Mouse (Mus musculus) olfactory bulb, adult 2 months (tissue): ENCODE measurements around the gene Usp18.

Experiments used
- CTCF ChIP-seq: fragments of 200-500 bp; IDR thresholded peaks from 2 replicates; pipeline ENCODE4 v1.5.1; 2012; ENCODE audit warnings: low read depth, mild to moderate bottlenecking, low read length, moderate library complexity; ENCODE audit not compliant: insufficient read depth
- POLR2A ChIP-seq: fragments of 200-500 bp; IDR thresholded peaks from 2 replicates; pipeline ENCODE4 v1.6.1; 2012; ENCODE audit warnings: mild to moderate bottlenecking, low read depth, low read length, moderate library complexity; ENCODE audit not compliant: insufficient read depth

DNA sequence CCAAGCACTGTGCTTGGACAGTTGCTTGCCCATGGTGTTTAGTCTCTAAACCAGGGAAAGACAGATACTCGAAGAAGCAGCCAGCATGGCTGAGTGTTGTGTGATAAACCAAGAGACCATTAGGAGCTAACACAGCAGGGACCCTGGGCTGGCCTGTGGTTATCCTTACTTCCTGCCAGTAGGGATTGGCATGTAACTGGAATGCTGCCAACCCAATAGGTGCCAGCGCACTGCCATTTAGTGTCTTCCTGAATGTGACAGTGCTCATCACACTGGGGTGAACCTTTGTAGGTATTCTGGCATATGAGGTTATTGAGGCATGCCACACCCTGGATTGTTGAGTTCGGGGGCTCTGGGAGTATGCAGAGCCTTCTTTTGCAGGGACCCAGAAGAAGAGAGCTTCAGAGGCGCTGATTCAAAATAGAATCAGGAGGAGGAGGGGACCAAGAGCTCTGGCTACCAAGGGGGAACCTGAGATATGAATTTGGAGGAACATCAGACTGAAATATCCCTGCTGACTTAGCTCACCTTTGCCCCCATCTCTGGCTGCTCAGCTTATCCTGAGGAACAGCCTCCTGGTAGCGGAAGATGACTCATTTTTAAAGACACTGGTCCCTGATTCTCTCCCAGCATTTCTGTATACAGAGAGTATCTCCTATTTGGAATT, 29.0 kb upstream of the Usp18 start:
- TF ChIP-seq POLR2A (no peak), CTCF (no peak)
